Comparison of ENCODE assay signal across 29 mouse cellular contexts in genomic region chr6:47197570-47197969, GRCm38 (mm10).
DNase-seq lines count a peak whose midpoint lies in the region; ATAC-seq and TF ChIP-seq lines count a peak whose summit lies in the region.
"Had no signal": no experiment of that assay in that cellular context is flagged by ENCODE, and none has a peak within 500 bp of the region (broad histone marks: within the 10 kb centered on the region; RNA-seq: fewer than 3 reads in every experiment).

No protein-coding gene starts in this region.

- H3K9ac ChIP-seq in forebrain, embryonic 12.5 days, result no peak overlapping the region
- no peak overlapping the region for H3K9ac ChIP-seq in forebrain, postnatal 0 days
- H3K9ac ChIP-seq in midbrain, embryonic 14.5 days (replicated peaks; ENCODE audit: low read length), result no peak overlapping the region
- no peak overlapping the region for H3K9ac ChIP-seq in midbrain, postnatal 0 days (replicated peaks; ENCODE audit: low read length, poor library complexity, severe bottlenecking)
- H3K9ac ChIP-seq in forebrain, embryonic 14.5 days (ENCODE audit: low read length), result no peak overlapping the region
- H3K9ac ChIP-seq: embryonic facial prominence, embryonic 12.5 days; liver, embryonic 14.5 days; neural tube, embryonic 12.5 days had no signal

- TF ChIP-seq CTCF in forebrain, postnatal 0 days (IDR thresholded peaks at IDR 0.05; ENCODE audit: low read depth), result no peak
- TF ChIP-seq CTCF in midbrain, postnatal 0 days (IDR thresholded peaks at IDR 0.05), result no peak

- H3K27me3 ChIP-seq in forebrain, embryonic 12.5 days, result no peaks in the 10 kb centered on the region
- no peaks in the 10 kb centered on the region for H3K27me3 ChIP-seq in forebrain, postnatal 0 days (ENCODE audit: insufficient read depth, low read length)
- H3K27me3 ChIP-seq in midbrain, embryonic 14.5 days (ENCODE audit: control insufficient read depth, insufficient read depth, low read length), result no peaks in the 10 kb centered on the region
- H3K27me3 ChIP-seq in midbrain, postnatal 0 days (ENCODE audit: insufficient read depth, low read length), result no peaks in the 10 kb centered on the region
- H3K27me3 ChIP-seq in forebrain, embryonic 14.5 days (replicated peaks; ENCODE audit: control insufficient read depth, insufficient read depth, low read length), result no peaks in the 10 kb centered on the region
- H3K27me3 ChIP-seq: CH12.LX; embryonic facial prominence, embryonic 12.5 days; neural tube, embryonic 12.5 days had no signal

- no peak for DNase-seq in cerebellum, postnatal 25 days
- DNase-seq in forebrain, postnatal 0 days, result no peak
- DNase-seq in midbrain, embryonic 14.5 days, result peak; percentile 28
- no peak for DNase-seq in midbrain, postnatal 0 days (ENCODE audit: low spot score)
- peak; percentile 40 for DNase-seq in forebrain, embryonic 14.5 days (ENCODE audit: low spot score)
- DNase-seq in testis, postnatal 10 days (ENCODE audit: low spot score), result no peak
- DNase-seq: adrenal gland, adult 8-10 months; cerebellum, adult 18-20 months; cerebellum, postnatal 36 days; gastrocnemius, postnatal 14 days; heart, postnatal 14 days; kidney, adult 9 months; kidney, postnatal 10 days; layer of hippocampus, adult 9-11 months; liver; lung, adult 2 months; lung, postnatal 10 days; right cerebral cortex, postnatal 25 days; thymus, adult 18-20 months; thymus, postnatal 25 days had no signal

- 0 out of 2 replicates have a peak, but pooled peaks cover 4% of the 10 kb centered on the region for H3K9me3 ChIP-seq in forebrain, embryonic 12.5 days
- H3K9me3 ChIP-seq in forebrain, postnatal 0 days (ENCODE audit: low read length), result no peaks in the 10 kb centered on the region
- H3K9me3 ChIP-seq in midbrain, embryonic 14.5 days (ENCODE audit: control insufficient read depth, low read length), result no peaks in the 10 kb centered on the region
- H3K9me3 ChIP-seq in midbrain, postnatal 0 days (ENCODE audit: low read length), result no peaks in the 10 kb centered on the region
- H3K9me3 ChIP-seq in forebrain, embryonic 14.5 days (replicated peaks; ENCODE audit: control insufficient read depth, low read length), result no peaks in the 10 kb centered on the region
- H3K9me3 ChIP-seq: embryonic facial prominence, embryonic 12.5 days; hindbrain, embryonic 10.5 days had no signal

- 0 out of 2 replicates have a peak, but pooled peaks have one; percentile 47 for ATAC-seq in cerebellum, adult (ENCODE audit: insufficient number of reproducible peaks, low FRiP score, low TSS enrichment)
- peak; percentile 60; the same call in 1 of the 2 replicates for ATAC-seq in forebrain, embryonic 12.5 days (ENCODE audit: low FRiP score)
- no peak for ATAC-seq in forebrain, postnatal 0 days
- ATAC-seq in midbrain, embryonic 14.5 days (ENCODE audit: low FRiP score, low TSS enrichment), result no peak
- no peak for ATAC-seq in midbrain, postnatal 0 days (ENCODE audit: low FRiP score)
- ATAC-seq in forebrain, embryonic 14.5 days, result peak; percentile 29; the same call in 1 of the 2 replicates
- ATAC-seq: intestine, postnatal 0 days had no signal

- no peaks in the 10 kb centered on the region for H3K36me3 ChIP-seq in forebrain, embryonic 12.5 days (replicated peaks)
- no peaks in the 10 kb centered on the region for H3K36me3 ChIP-seq in forebrain, postnatal 0 days (ENCODE audit: insufficient read depth)
- H3K36me3 ChIP-seq in midbrain, embryonic 14.5 days (ENCODE audit: control insufficient read depth, insufficient read depth, low read length), result no peaks in the 10 kb centered on the region
- H3K36me3 ChIP-seq in midbrain, postnatal 0 days (ENCODE audit: insufficient read depth, low read length), result no peaks in the 10 kb centered on the region
- H3K36me3 ChIP-seq in forebrain, embryonic 14.5 days (ENCODE audit: control insufficient read depth, insufficient read depth, low read length), result no peaks in the 10 kb centered on the region
- H3K36me3 ChIP-seq: embryonic facial prominence, embryonic 12.5 days; hindbrain, embryonic 10.5 days; neural tube, embryonic 12.5 days had no signal

- no peak overlapping the region for H3K4me3 ChIP-seq in forebrain, embryonic 12.5 days (replicated peaks)
- H3K4me3 ChIP-seq in forebrain, postnatal 0 days (ENCODE audit: low read depth, low read length), result no peak overlapping the region
- H3K4me3 ChIP-seq in midbrain, embryonic 14.5 days (replicated peaks; ENCODE audit: low read depth, low read length), result no peak overlapping the region
- no peak overlapping the region for H3K4me3 ChIP-seq in midbrain, postnatal 0 days (ENCODE audit: low read depth, low read length)
- no peak overlapping the region for H3K4me3 ChIP-seq in forebrain, embryonic 14.5 days (ENCODE audit: low read depth, low read length)
- H3K4me3 ChIP-seq: embryonic facial prominence, embryonic 12.5 days; hindbrain, embryonic 10.5 days; neural tube, embryonic 12.5 days had no signal

- H3K4me1 ChIP-seq in forebrain, embryonic 12.5 days, result peaks cover 19% of the 10 kb centered on the region; the same call in 1 of the 2 replicates
- no peaks in the 10 kb centered on the region for H3K4me1 ChIP-seq in forebrain, postnatal 0 days (ENCODE audit: insufficient read depth)
- no peaks in the 10 kb centered on the region; the same call in 1 of the 2 replicates for H3K4me1 ChIP-seq in midbrain, embryonic 14.5 days (ENCODE audit: control insufficient read depth, insufficient read depth, low read length)
- H3K4me1 ChIP-seq in midbrain, postnatal 0 days (ENCODE audit: insufficient read depth, low read length), result no peaks in the 10 kb centered on the region
- H3K4me1 ChIP-seq in forebrain, embryonic 14.5 days (ENCODE audit: control insufficient read depth, insufficient read depth, low read length), result 0 out of 2 replicates have a peak, but pooled peaks cover 3% of the 10 kb centered on the region
- H3K4me1 ChIP-seq: embryonic facial prominence, embryonic 12.5 days; neural tube, embryonic 12.5 days had no signal

- no peak overlapping the region for H3K4me2 ChIP-seq in forebrain, embryonic 12.5 days
- H3K4me2 ChIP-seq in forebrain, postnatal 0 days (ENCODE audit: low read depth), result no peak overlapping the region
- no peak overlapping the region for H3K4me2 ChIP-seq in midbrain, embryonic 14.5 days (ENCODE audit: low read length)
- H3K4me2 ChIP-seq in midbrain, postnatal 0 days (ENCODE audit: low read depth, low read length, poor library complexity, severe bottlenecking), result no peak overlapping the region
- H3K4me2 ChIP-seq in forebrain, embryonic 14.5 days (ENCODE audit: low read length), result no peak overlapping the region
- H3K4me2 ChIP-seq: embryonic facial prominence, embryonic 12.5 days; neural tube, embryonic 12.5 days had no signal

- peak overlapping the region; percentile 54 for H3K27ac ChIP-seq in forebrain, embryonic 12.5 days
- no peak overlapping the region for H3K27ac ChIP-seq in forebrain, postnatal 0 days (ENCODE audit: low read depth, low read length)
- no peak overlapping the region; the same call in 1 of the 2 replicates for H3K27ac ChIP-seq in midbrain, embryonic 14.5 days (replicated peaks; ENCODE audit: low read depth, low read length)
- H3K27ac ChIP-seq in midbrain, postnatal 0 days (ENCODE audit: low read depth, low read length), result no peak overlapping the region
- no peak overlapping the region for H3K27ac ChIP-seq in forebrain, embryonic 14.5 days (ENCODE audit: low read depth, low read length)
- H3K27ac ChIP-seq: embryonic facial prominence, embryonic 12.5 days; hindbrain, embryonic 10.5 days; liver, embryonic 14.5 days; macrophage; neural tube, embryonic 12.5 days had no signal

Comparison
In these comparisons a context has a peak if more than half of its experiments do, and no peak if none do; other contexts are left out.
1. ATAC-seq: peak in cerebellum, adult (single experiment), forebrain, embryonic 12.5 days (single experiment) and forebrain, embryonic 14.5 days (single experiment); none in forebrain, postnatal 0 days (single experiment), midbrain, embryonic 14.5 days (single experiment) and midbrain, postnatal 0 days (single experiment).
2. DNase-seq: peak in midbrain, embryonic 14.5 days (single experiment) and forebrain, embryonic 14.5 days (single experiment); none in cerebellum, postnatal 25 days (0 of 2), forebrain, postnatal 0 days (single experiment), midbrain, postnatal 0 days (single experiment) and testis, postnatal 10 days (single experiment).